Mouse (Mus musculus) liver, embryonic 14.5 days (tissue): ENCODE data around the gene Use1. TPM values are rescaled to one million over a fixed set of nuclear protein-coding genes. Genes with fewer than 3 reads are reported as not detected.

Experiments
- ATAC-seq: fragments of 200-750 bp; cut with Nextera tagmentation; 2 replicates; pipeline ENCODE4 v1.8.0; 2017; ENCODE audit warnings: moderate number of reproducible peaks, mild to moderate bottlenecking, moderate library complexity; ENCODE audit not compliant: insufficient read depth
- DNase-seq, 3 experiments: peaks; one replicate each; pipeline ENCODE4 v3.0.0-alpha.2; 2012 to 2013; ENCODE audit warnings: low read depth in 3 of 3, low spot score in 3 of 3
- H3K27ac ChIP-seq: fragments of 300-500 bp; sonication (generic); 2 replicates; pipeline ENCODE4 v1.5.1; 2014; ENCODE audit warnings: moderate library complexity, mild to moderate bottlenecking, control low read depth, inconsistent platforms
- H3K27me3 ChIP-seq: fragments of 300-500 bp; sonication (generic); 2 replicates; pipeline ENCODE4 v1.6.1; 2014; ENCODE audit warnings: mild to moderate bottlenecking, low read length, moderate library complexity; ENCODE audit not compliant: control insufficient read depth, insufficient read depth
- H3K36me3 ChIP-seq: fragments of 300-500 bp; sonication (generic); replicated peaks from 2 replicates; pipeline ENCODE4 v1.6.1; 2014; ENCODE audit warnings: low read depth; ENCODE audit not compliant: control insufficient read depth, insufficient read depth
- H3K4me1 ChIP-seq, 2 experiments: fragments of 200-500 bp in 1 of 2; fragments of 300-500 bp in 1 of 2; sonication (generic) in 1 of 2; replicated peaks; 2 replicates each; pipeline ENCODE4 v1.6.1; 2012 to 2014; ENCODE audit warnings: antibody characterized with exemption in 1 of 2, inconsistent platforms in 1 of 2, low read length in 1 of 2; ENCODE audit not compliant: control insufficient read depth in 2 of 2, insufficient read depth in 2 of 2
- H3K4me2 ChIP-seq: fragments of 300-500 bp; sonication (generic); 2 replicates; pipeline ENCODE4 v1.6.1; 2014; ENCODE audit warnings: low read depth, mild to moderate bottlenecking, control low read depth, moderate library complexity
- H3K4me3 ChIP-seq, 2 experiments: fragments of 200-500 bp in 1 of 2; fragments of 300-500 bp in 1 of 2; sonication (generic) in 1 of 2; 2 replicates each; pipeline ENCODE4 v1.5.1; 2012 to 2014; ENCODE audit warnings: low read depth in 2 of 2, low read length in 2 of 2, mild to moderate bottlenecking in 2 of 2, control low read depth in 1 of 2, inconsistent platforms in 1 of 2, moderate library complexity in 1 of 2; ENCODE audit not compliant: insufficient read depth in 1 of 2
- H3K9ac ChIP-seq: fragments of 300-500 bp; sonication (generic); replicated peaks from 2 replicates; pipeline ENCODE4 v1.6.1; 2014; ENCODE audit warnings: mild to moderate bottlenecking, control low read depth, moderate library complexity
- H3K9me3 ChIP-seq: fragments of 300-500 bp; sonication (generic); 2 replicates; pipeline ENCODE4 v1.6.1; 2016; ENCODE audit warnings: low read length, mixed read lengths; ENCODE audit not compliant: control insufficient read depth
- CTCF ChIP-seq: IDR thresholded peaks from 2 replicates; pipeline ENCODE4 v1.5.1; 2016; ENCODE audit warnings: antibody characterized with exemption, low read depth, control low read depth
- EP300 ChIP-seq: IDR thresholded peaks from 2 replicates; pipeline ENCODE4 v1.6.1; 2016; ENCODE audit warnings: antibody characterized with exemption, low read depth
- WGBS: fragments of 180-500 bp; shearing (Covaris S2); extraction: QIAGEN DNeasy Blood & Tissue Kit; methylation state at CpG from one replicate; pipeline ENCODE4 v1.1.7; 2014; ENCODE audit not compliant: insufficient replicate concordance; 5-methylcytosine and 5-hydroxymethylcytosine counted together
- polyA plus RNA-seq, 2 experiments: library from polyadenylated mRNA; depleted of rRNA in 1 of 2; stranded (reverse) in 1 of 2; unstranded in 1 of 2; fragments of >200 nt; fragmentation: Nextera tagmentation in 1 of 2; extraction: Ambion mirVana in 1 of 2; gene quantifications; 2 replicates each; pipeline versions ENCODE4 v1.2.1 to v1.2.3; 2012 to 2014

Use1 gene
- polyA plus RNA-seq, 2 experiments: 48.2 to 57.2 TPM

DNA sequence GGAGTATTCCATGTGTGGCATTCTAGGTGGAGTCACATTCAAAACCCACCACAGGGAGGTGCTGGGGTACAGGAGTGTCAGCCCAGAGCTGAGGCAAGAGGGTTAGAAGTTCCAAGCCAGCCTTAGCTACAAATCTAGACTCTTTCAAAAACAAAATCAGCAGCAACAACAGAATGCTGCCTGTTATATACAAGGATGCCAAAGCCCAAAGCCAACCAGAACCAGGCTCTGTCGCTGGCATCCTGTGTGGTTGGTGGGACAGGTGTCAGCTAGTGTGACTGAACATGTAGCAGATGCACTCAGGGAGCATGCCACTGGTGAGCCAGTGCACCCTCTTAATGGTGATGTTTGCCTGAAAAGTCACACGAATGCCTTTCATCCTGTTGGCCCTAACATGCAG, 34.2 kb downstream of the Use1 start:
- H3K9ac ChIP-seq: no peak overlapping the region
- H3K4me3 ChIP-seq: no peak overlapping the region
- TF ChIP-seq CTCF (no peak), EP300 (no peak)
- no peak overlapping the region for H3K4me2 ChIP-seq
- DNase-seq (no peak), ATAC-seq (no peak)
- WGBS: 76% methylated on average over 2 of the region's 2 CpGs
- H3K36me3 ChIP-seq: peaks cover 2% of the 10 kb centered on the region; the same call in 1 of the 2 replicates
- H3K9me3 ChIP-seq: no peaks in the 10 kb centered on the region
- no peaks in the 10 kb centered on the region for H3K27me3 ChIP-seq
- H3K4me1 ChIP-seq: peaks cover 14 to 19% of the 10 kb centered on the region in 2 experiments
- H3K27ac ChIP-seq: no peak overlapping the region

DNA sequence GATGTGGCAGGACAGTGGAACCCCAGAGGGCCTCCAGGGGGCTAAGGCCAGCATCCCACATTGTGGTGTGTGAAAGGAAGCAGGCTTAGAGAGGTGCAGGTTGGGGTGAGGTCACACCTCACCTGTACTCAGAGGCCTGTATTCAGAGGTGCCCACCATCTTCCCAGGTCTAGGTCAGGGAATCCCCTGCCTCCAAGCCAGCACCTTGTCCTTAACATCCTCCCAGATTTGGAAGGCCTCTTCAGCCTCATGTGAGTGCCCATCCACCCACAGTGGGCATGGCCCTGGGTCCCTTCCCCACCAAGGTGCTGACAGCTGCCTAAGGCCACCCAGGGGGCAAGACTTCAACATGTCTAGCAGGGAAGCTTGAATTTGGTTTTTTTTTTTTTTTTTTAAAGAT, 34.8 kb downstream of the Use1 start:
- H3K4me3 ChIP-seq: no peak overlapping the region
- H3K4me2 ChIP-seq: no peak overlapping the region
- ATAC-seq (no peak), DNase-seq (no peak)
- H3K9ac ChIP-seq: no peak overlapping the region
- no peak overlapping the region for H3K27ac ChIP-seq
- H3K36me3 ChIP-seq: peaks cover 2% of the 10 kb centered on the region; the same call in 1 of the 2 replicates
- peaks cover 14% of the 10 kb centered on the region in 2 experiments for H3K4me1 ChIP-seq
- H3K9me3 ChIP-seq: no peaks in the 10 kb centered on the region
- TF ChIP-seq CTCF: no peak
- TF ChIP-seq EP300: no peak
- H3K27me3 ChIP-seq: no peaks in the 10 kb centered on the region

DNA sequence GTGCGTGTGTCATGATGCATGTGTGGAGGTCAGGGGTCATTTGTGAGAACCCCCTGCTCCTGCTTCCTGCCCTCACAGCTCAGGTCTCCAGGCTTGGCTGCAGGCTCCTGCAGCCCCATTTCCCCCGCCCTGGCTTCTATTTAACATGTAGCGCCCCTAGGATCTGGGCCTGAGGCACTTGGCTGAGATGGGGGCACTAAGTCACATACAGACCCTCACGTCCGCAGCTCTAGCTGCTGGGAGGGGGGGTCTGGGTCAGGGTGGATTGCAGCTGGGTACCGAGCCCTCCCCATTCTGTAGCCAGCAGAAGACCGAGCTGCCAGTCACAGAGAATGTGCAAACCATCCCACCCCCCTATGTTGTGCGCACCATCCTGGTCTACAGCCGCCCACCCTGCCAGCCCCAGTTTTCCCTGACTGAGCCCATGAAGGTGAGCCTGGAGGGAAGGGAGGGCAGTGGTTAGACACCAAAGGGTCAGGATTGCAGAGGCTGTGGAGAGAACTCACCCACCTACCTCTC, 35.9 kb downstream of the Use1 start:
- Histone ChIP-seq H3K36me3 (peaks cover 9% of the 10 kb centered on the region), H3K9ac (no peak overlapping the region), H3K27ac (no peak overlapping the region), H3K27me3 (no peaks in the 10 kb centered on the region), H3K4me1 (peaks cover 10 to 12% of the 10 kb centered on the region in 2 experiments), H3K9me3 (no peaks in the 10 kb centered on the region), H3K4me2 (no peak overlapping the region), H3K4me3 (no peak overlapping the region)
- ATAC-seq (no peak), DNase-seq (no peak)
- WGBS: 78% methylated on average over 9 of the region's 9 CpGs
- TF ChIP-seq CTCF: no peak
- TF ChIP-seq EP300: no peak

- ATAC-seq (no peak), DNase-seq (no peak)
- Histone ChIP-seq H3K9me3 (no peaks in the 10 kb centered on the region), H3K9ac (no peak overlapping the region), H3K27me3 (no peaks in the 10 kb centered on the region), H3K36me3 (peaks cover 17% of the 10 kb centered on the region), H3K27ac (no peak overlapping the region), H3K4me2 (no peak overlapping the region), H3K4me3 (no peak overlapping the region), H3K4me1 (peaks cover 8 to 10% of the 10 kb centered on the region in 2 experiments)
- 75% methylated on average over 6 of the region's 6 CpGs for WGBS
- TF ChIP-seq EP300: no peak
Measured at GRCm38 (mm10) chr8:71403107-71403885, 36.6 kb downstream of the Use1 start.

- Histone ChIP-seq H3K27ac (no peak overlapping the region), H3K9me3 (no peaks in the 10 kb centered on the region), H3K9ac (no peak overlapping the region), H3K4me2 (no peak overlapping the region), H3K27me3 (no peaks in the 10 kb centered on the region), H3K36me3 (peaks cover 22% of the 10 kb centered on the region), H3K4me1 (peaks cover 8 to 10% of the 10 kb centered on the region in 2 experiments), H3K4me3 (no peak overlapping the region)
- WGBS: 73% methylated on average over 8 of the region's 8 CpGs
- TF ChIP-seq EP300: no peak
- no peak for TF ChIP-seq CTCF
- DNase-seq: no peak
- no peak for ATAC-seq
Measured at GRCm38 (mm10) chr8:71404011-71404410, 37.4 kb downstream of the Use1 start.
